Mouse (Mus musculus) testis, adult 2 months (tissue): Measurements from ENCODE around the gene Drd4.

Source experiments
- CTCF ChIP-seq: fragments of 200-500 bp; IDR thresholded peaks from 2 replicates; pipeline ENCODE4 v1.5.1; 2012; ENCODE audit warnings: low read depth, mild to moderate bottlenecking, inconsistent platforms, low read length, moderate library complexity; ENCODE audit not compliant: control insufficient read depth, insufficient read depth, insufficient replicate concordance
- POLR2A ChIP-seq: fragments of 200-500 bp; IDR thresholded peaks from 2 replicates; pipeline ENCODE4 v1.6.1; 2012; ENCODE audit warnings: low read depth, mild to moderate bottlenecking, inconsistent platforms, low read length, moderate library complexity; ENCODE audit not compliant: control insufficient read depth

DNA sequence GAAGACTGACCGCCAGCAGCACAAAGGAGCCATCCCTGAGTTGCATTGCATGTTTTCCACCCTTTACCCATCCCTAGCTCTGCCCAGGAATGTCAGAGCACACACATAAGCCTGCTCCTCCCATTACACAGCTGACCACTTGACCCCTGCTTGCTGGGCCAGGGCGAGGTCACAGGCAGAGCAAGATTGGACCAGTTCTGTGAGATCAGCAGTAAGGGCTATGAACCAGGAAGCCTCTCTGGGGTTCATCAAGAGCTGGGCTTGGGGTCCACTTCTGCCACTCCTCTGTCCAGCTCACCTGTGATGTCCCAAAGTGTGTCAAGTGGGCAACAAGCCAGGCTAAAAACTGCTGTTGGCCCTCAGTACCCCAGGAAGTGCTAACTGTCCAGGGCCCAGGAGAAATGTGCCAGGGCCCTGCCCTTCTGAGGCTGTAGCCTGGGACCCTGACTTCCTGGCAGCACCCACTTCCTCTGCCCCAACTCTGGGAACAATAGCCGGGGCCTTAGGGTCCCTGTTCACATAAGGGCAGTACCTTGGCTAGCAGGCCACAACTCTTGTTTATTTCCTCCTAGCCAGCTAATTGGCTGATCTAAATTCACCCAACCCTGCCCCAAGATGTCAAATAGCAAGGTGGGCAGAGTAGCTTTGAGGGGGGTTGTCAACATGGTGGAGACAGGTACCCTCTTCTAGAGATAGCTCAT lies 46.1 kb downstream of the Drd4 start:
- TF ChIP-seq CTCF (no peak), POLR2A (no peak)
